Mouse (Mus musculus) lung, postnatal 14 days (tissue): ENCODE data around the gene Golga1.

Experiments used
- DNase-seq: peaks from one replicate; pipeline ENCODE4 v3.0.0; 2021

Gene Golga1

DNA sequence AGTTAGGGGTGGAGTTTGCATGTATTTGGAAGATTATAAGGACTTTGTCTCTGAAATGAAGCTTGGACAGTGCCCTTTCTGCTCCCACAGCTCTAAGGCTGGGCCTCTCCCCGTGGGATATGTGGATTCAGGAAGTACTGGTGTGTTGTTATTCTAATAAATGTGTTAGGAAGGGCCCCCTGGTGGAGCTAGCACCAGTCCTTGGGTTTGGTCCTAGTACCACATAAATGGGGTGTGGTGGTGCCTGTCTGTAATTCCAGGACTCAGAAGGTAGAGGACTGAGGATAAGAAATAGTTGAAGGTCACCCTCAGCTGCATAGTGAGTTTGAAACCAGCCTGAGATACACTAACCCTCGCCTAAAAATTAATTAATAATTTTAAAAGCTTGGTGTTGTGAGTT, 92.1 kb downstream of the Golga1 start:
- DNase-seq, result no peak

DNA sequence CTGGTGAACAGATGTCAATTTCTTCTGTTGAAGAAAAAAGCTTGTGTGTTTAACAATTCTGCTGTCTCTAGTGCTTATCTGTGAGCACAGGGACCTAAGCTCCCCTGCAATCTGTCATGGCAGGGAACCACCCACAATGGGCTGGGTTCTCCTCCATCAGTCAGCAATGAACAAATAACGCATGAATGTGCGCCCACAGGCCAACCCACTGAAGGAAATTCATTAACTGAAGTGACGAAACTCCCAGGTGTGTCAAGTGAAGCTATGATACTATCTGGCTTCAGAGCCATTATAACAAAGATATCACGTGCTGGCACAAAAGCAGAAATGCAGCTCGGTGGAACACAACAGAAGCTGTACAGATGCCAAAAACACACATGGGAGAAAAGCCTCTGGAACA, 95.3 kb downstream of the Golga1 start:
- no peak for DNase-seq

DNA sequence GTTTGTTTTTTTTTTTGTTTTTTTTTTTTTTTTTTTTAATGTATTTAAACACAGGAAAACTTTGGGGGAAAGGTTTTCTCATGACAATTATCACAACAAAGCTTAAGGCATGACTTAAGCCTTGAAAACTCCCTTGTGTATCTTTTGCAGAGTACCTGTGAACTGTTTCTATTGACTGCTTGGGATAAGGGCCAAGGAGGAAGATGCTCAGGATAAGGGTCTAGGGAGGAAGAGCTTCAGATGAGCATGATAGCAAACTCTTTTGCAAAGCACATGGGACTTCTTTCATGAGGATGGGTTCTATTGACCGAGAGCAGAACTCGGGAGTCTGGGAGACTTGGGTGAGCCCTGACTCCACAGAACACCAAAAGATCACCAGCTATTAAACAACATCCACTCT, 95.7 kb downstream of the Golga1 start:
- DNase-seq, result no peak
